Mouse (Mus musculus) embryonic facial prominence, embryonic 11.5 days (tissue): ENCODE data around the gene Lrp2. TPM values are rescaled to one million over a fixed set of nuclear protein-coding genes. Genes with fewer than 3 reads are reported as not detected.
A peak's percentile ranks its signal among the peaks of the same experiment; 100 is the strongest.

ENCODE experiments used
- ATAC-seq: fragments of 200-750 bp; cut with Nextera tagmentation; replicated peaks from 2 replicates; pipeline ENCODE4 v1.8.0; 2017; ENCODE audit warnings: low read depth; ENCODE audit not compliant: insufficient number of reproducible peaks, low FRiP score, low TSS enrichment
- DNase-seq: peaks from one replicate; pipeline ENCODE4 v3.0.0-alpha.2; 2015; ENCODE audit warnings: low spot score
- H3K27ac ChIP-seq: fragments of 300-500 bp; sonication (generic); replicated peaks from 2 replicates; pipeline ENCODE4 v1.5.1; 2014; ENCODE audit warnings: mild to moderate bottlenecking, low read depth, low read length, control low read depth
- H3K27me3 ChIP-seq: fragments of 300-500 bp; sonication (generic); 2 replicates; pipeline ENCODE4 v1.6.1; 2014; ENCODE audit warnings: mild to moderate bottlenecking, low read length, moderate library complexity, mixed read lengths; ENCODE audit not compliant: control insufficient read depth, insufficient read depth
- H3K36me3 ChIP-seq: fragments of 300-500 bp; sonication (generic); replicated peaks from 2 replicates; pipeline ENCODE4 v1.6.1; 2014; ENCODE audit warnings: low read depth, mild to moderate bottlenecking, low read length, moderate library complexity, mixed read lengths; ENCODE audit not compliant: control insufficient read depth, insufficient read depth
- H3K4me1 ChIP-seq: fragments of 300-500 bp; sonication (generic); 2 replicates; pipeline ENCODE4 v1.6.1; 2014; ENCODE audit warnings: low read length, mixed read lengths; ENCODE audit not compliant: control insufficient read depth, insufficient read depth
- H3K4me2 ChIP-seq: fragments of 300-500 bp; sonication (generic); 2 replicates; pipeline ENCODE4 v1.6.1; 2014; ENCODE audit warnings: low read depth, mild to moderate bottlenecking, control low read depth, low read length, moderate library complexity
- H3K4me3 ChIP-seq: fragments of 300-500 bp; sonication (generic); 2 replicates; pipeline ENCODE4 v1.5.1; 2014; ENCODE audit warnings: low read depth, low read length, control low read depth
- H3K9ac ChIP-seq: fragments of 300-500 bp; sonication (generic); replicated peaks from 2 replicates; pipeline ENCODE4 v1.6.1; 2014; ENCODE audit warnings: mild to moderate bottlenecking, control low read depth, low read length
- H3K9me3 ChIP-seq: fragments of 300-500 bp; sonication (generic); replicated peaks from 2 replicates; pipeline ENCODE4 v1.6.1; 2016; ENCODE audit warnings: mild to moderate bottlenecking, low read length, inconsistent platforms, mixed read lengths; ENCODE audit not compliant: control insufficient read depth
- WGBS: fragments of 180-500 bp; shearing (Covaris S2); extraction: QIAGEN DNeasy Blood & Tissue Kit; methylation state at CpG from one replicate; pipeline ENCODE4 v1.1.7; 2014; 5-methylcytosine and 5-hydroxymethylcytosine counted together
- polyA plus RNA-seq: library from polyadenylated mRNA; unstranded; fragments of >200 nt; fragmentation: Nextera tagmentation; extraction: Ambion mirVana; gene quantifications from 2 replicates; pipeline ENCODE4 v1.2.1, GENCODE M21; 2014

The Lrp2 gene
- polyA plus RNA-seq, 1 experiment from 2014 or later, result 1.7 TPM

- no peak for DNase-seq
- Histone ChIP-seq H3K4me2 (no peak overlapping the region), H3K36me3 (no peaks in the 10 kb centered on the region), H3K9me3 (no peaks in the 10 kb centered on the region), H3K4me3 (no peak overlapping the region), H3K27me3 (no peaks in the 10 kb centered on the region), H3K4me1 (no peaks in the 10 kb centered on the region), H3K9ac (no peak overlapping the region), H3K27ac (no peak overlapping the region)
- no peak for ATAC-seq
- 89% methylated on average over 4 of the region's 4 CpGs for WGBS
Measured at GRCm38 (mm10) chr2:69493130-69493529, 92.7 kb downstream of the Lrp2 start.

- Histone ChIP-seq H3K4me3 (no peak overlapping the region), H3K36me3 (no peaks in the 10 kb centered on the region; the same call in 1 of the 2 replicates), H3K4me1 (no peaks in the 10 kb centered on the region), H3K9me3 (no peaks in the 10 kb centered on the region), H3K9ac (no peak overlapping the region), H3K27ac (no peak overlapping the region), H3K27me3 (no peaks in the 10 kb centered on the region), H3K4me2 (no peak overlapping the region)
- ATAC-seq, result no peak
- no peak for DNase-seq
- 91% methylated on average over 7 of the region's 7 CpGs for WGBS
Measured at GRCm38 (mm10) chr2:69480965-69481364, 104.9 kb downstream of the Lrp2 start.

- no peak for DNase-seq
- 90% methylated on average over 7 of the region's 7 CpGs for WGBS
- H3K4me3 ChIP-seq, result no peak overlapping the region
- H3K36me3 ChIP-seq, result no peaks in the 10 kb centered on the region; the same call in 1 of the 2 replicates
- H3K4me2 ChIP-seq, result no peak overlapping the region
- no peak for ATAC-seq
- no peak overlapping the region for H3K27ac ChIP-seq
- H3K27me3 ChIP-seq, result no peaks in the 10 kb centered on the region
- H3K9me3 ChIP-seq, result no peaks in the 10 kb centered on the region
- H3K4me1 ChIP-seq, result no peaks in the 10 kb centered on the region
- H3K9ac ChIP-seq, result no peak overlapping the region
Measured at GRCm38 (mm10) chr2:69479859-69480258, 106.0 kb downstream of the Lrp2 start.

GRCm38 (mm10) chr2:69476901-69477300, 109.0 kb downstream of the Lrp2 start:
- Histone ChIP-seq H3K4me1 (no peaks in the 10 kb centered on the region), H3K27ac (no peak overlapping the region), H3K36me3 (no peaks in the 10 kb centered on the region), H3K4me3 (no peak overlapping the region), H3K4me2 (no peak overlapping the region), H3K9ac (no peak overlapping the region), H3K27me3 (no peaks in the 10 kb centered on the region), H3K9me3 (no peaks in the 10 kb centered on the region)
- WGBS, result 75% methylated on average over 7 of the region's 7 CpGs
- no peak for ATAC-seq
- DNase-seq, result peak; percentile 2

- DNase-seq (no peak), ATAC-seq (no peak)
- Histone ChIP-seq H3K27me3 (no peaks in the 10 kb centered on the region), H3K27ac (no peak overlapping the region), H3K4me1 (no peaks in the 10 kb centered on the region), H3K36me3 (no peaks in the 10 kb centered on the region), H3K4me2 (no peak overlapping the region), H3K9ac (no peak overlapping the region), H3K4me3 (no peak overlapping the region), H3K9me3 (no peaks in the 10 kb centered on the region)
- WGBS, result 84% methylated on average over 9 of the region's 9 CpGs
Measured at GRCm38 (mm10) chr2:69475177-69475576, 110.7 kb downstream of the Lrp2 start.

- no peaks in the 10 kb centered on the region for H3K4me1 ChIP-seq
- H3K36me3 ChIP-seq, result no peaks in the 10 kb centered on the region
- H3K9ac ChIP-seq, result no peak overlapping the region
- DNase-seq (no peak), ATAC-seq (no peak)
- H3K27me3 ChIP-seq, result no peaks in the 10 kb centered on the region
- no peak overlapping the region for H3K27ac ChIP-seq
- no peaks in the 10 kb centered on the region for H3K9me3 ChIP-seq
- WGBS, result 87% methylated on average over 4 of the region's 4 CpGs
- H3K4me2 ChIP-seq, result no peak overlapping the region
- no peak overlapping the region for H3K4me3 ChIP-seq
Measured at GRCm38 (mm10) chr2:69471837-69472236, 114.0 kb downstream of the Lrp2 start.

- Histone ChIP-seq H3K9ac (no peak overlapping the region), H3K4me2 (no peak overlapping the region), H3K9me3 (no peaks in the 10 kb centered on the region), H3K4me3 (no peak overlapping the region), H3K36me3 (no peaks in the 10 kb centered on the region; the same call in 1 of the 2 replicates), H3K27ac (no peak overlapping the region), H3K4me1 (no peaks in the 10 kb centered on the region), H3K27me3 (no peaks in the 10 kb centered on the region)
- ATAC-seq (no peak), DNase-seq (no peak)
- WGBS, result 87% methylated on average over 6 of the region's 6 CpGs
Measured at GRCm38 (mm10) chr2:69463609-69464008, 122.3 kb downstream of the Lrp2 start.

- no peak for ATAC-seq
- Histone ChIP-seq H3K9me3 (no peaks in the 10 kb centered on the region), H3K4me1 (no peaks in the 10 kb centered on the region), H3K27ac (no peak overlapping the region), H3K4me3 (no peak overlapping the region), H3K36me3 (no peaks in the 10 kb centered on the region; the same call in 1 of the 2 replicates), H3K9ac (no peak overlapping the region), H3K27me3 (no peaks in the 10 kb centered on the region), H3K4me2 (no peak overlapping the region)
- no peak for DNase-seq
- WGBS, result 91% methylated on average over 17 of the region's 17 CpGs
Measured at GRCm38 (mm10) chr2:69459481-69459880, 126.4 kb downstream of the Lrp2 start.
